Mouse (Mus musculus): ENCODE data around the gene A730071L15Rik.

A730071L15Rik gene

DNA sequence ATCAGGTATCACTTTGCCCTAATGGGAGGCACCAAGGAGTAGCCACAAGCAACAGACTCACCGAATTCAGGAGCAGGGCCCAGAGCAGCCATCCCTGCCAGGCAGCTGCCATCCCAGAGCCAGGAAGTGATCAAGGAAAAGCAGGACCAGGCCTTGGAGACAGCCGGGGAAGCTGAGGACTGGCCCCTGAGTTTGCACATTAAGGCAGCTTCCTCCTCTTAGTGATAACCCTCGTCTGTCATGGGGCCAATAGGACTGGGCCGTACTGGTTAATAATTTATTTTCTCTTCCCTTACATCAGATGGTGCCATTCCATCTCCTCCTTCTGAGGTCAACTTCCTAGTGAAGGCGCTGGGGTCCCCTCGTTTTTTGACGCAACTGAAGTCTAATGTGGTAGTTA lies 30.2 kb downstream of the A730071L15Rik start, which contains the start of gene Npc1l1:
Gene Npc1l1 (minus strand): TSS at position 132 of the 400 bp plus-strand sequence.
- in situ Hi-C loops (cut with MboI; ENCODE audit: low pct_unique_long_range_greater_than_20kb in 1 of 2, low sequenced_read_pairs in 2 of 2, unreplicated experiment in 1 of 2), result no loop called here

DNA sequence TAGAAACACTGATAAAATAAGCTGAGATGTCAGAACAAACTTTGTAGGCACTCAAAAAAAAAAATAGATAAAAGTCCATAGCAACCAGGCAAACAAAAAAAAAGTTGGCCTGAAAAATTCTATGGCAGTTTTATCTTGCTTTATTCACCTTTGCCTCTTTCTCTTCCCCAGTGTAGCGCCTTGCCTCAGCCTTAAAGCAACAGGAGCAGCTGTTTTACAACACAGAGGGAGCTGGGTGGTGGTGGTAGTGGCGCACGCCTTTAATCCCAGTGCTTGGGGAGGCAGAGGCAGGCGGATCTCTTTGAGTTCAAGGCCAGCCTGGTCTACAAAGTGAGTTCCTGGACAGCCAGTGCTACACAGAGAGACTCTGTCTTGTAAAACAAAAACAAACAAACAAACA lies 33.2 kb downstream of the A730071L15Rik start:
- in situ Hi-C loops (cut with MboI; ENCODE audit: low pct_unique_long_range_greater_than_20kb in 1 of 2, low sequenced_read_pairs in 2 of 2, unreplicated experiment in 1 of 2), result no loop called here

DNA sequence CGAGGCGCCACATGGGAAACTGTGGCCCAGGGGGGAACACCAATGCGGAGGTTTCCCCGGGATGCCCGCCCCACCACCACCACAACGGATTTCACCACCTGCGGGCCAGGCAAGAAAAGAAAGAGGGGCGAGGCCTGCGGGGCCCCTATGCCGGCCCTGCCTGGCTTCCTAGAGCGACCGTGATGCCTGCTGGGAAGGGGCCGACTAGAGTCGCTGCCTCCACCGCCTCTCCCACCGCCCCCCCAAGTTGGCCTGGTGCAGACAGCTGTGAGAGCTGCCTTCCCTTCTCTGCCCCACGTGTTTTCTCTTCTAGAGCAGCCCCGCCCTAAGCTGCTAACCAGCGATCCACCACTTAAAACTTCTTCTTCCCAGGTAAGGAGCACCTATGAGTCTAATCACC lies 44.9 kb downstream of the A730071L15Rik start:
- in situ Hi-C loops (cut with MboI; ENCODE audit: low pct_unique_long_range_greater_than_20kb in 1 of 2, low sequenced_read_pairs in 2 of 2, unreplicated experiment in 1 of 2), result no loop called here

All from mouse embryonic stem cell (cell line).